Mouse (Mus musculus) embryonic facial prominence, embryonic 10.5 days (tissue): ENCODE measurements at regions not wholly inside any gene's neighbourhood (a gene's known extent, or its start where the extent isn't known, plus 50 kb on each side); places are given as distances from the start of the nearest gene placed in this dataset.
"Not testable (repeated sequence)": the region's sequence is repeated elsewhere in the genome, so short reads cannot be mapped to it uniquely, and the experiment has no call there.

Source experiments
- DNase-seq: peaks from one replicate; pipeline ENCODE4 v3.0.0-alpha.2; 2017; ENCODE audit warnings: low spot score
- H3K27ac ChIP-seq: fragments of 300-500 bp; sonication (generic); replicated peaks from 2 replicates; pipeline ENCODE4 v1.5.1; 2016; ENCODE audit warnings: mild to moderate bottlenecking
- H3K27me3 ChIP-seq: fragments of 300-500 bp; sonication (generic); replicated peaks from 2 replicates; pipeline ENCODE4 v1.6.1; 2016; ENCODE audit warnings: low read depth, mild to moderate bottlenecking; ENCODE audit not compliant: poor library complexity, severe bottlenecking
- H3K36me3 ChIP-seq: fragments of 300-500 bp; sonication (generic); replicated peaks from 2 replicates; pipeline ENCODE4 v1.6.1; 2016; ENCODE audit warnings: mild to moderate bottlenecking, moderate library complexity
- H3K4me1 ChIP-seq: fragments of 300-500 bp; sonication (generic); 2 replicates; pipeline ENCODE4 v1.6.1; 2016
- H3K4me3 ChIP-seq: fragments of 300-500 bp; sonication (generic); 2 replicates; pipeline ENCODE4 v1.5.1; 2016; ENCODE audit warnings: mild to moderate bottlenecking, moderate library complexity
- H3K9me3 ChIP-seq: fragments of 300-500 bp; sonication (generic); 2 replicates; pipeline ENCODE4 v1.6.1; 2016; ENCODE audit warnings: mild to moderate bottlenecking
- WGBS: fragments of 180-500 bp; shearing (Covaris S2); methylation state at CpG from one replicate; pipeline ENCODE4 v1.1.7; 2016; 5-methylcytosine and 5-hydroxymethylcytosine counted together

DNA sequence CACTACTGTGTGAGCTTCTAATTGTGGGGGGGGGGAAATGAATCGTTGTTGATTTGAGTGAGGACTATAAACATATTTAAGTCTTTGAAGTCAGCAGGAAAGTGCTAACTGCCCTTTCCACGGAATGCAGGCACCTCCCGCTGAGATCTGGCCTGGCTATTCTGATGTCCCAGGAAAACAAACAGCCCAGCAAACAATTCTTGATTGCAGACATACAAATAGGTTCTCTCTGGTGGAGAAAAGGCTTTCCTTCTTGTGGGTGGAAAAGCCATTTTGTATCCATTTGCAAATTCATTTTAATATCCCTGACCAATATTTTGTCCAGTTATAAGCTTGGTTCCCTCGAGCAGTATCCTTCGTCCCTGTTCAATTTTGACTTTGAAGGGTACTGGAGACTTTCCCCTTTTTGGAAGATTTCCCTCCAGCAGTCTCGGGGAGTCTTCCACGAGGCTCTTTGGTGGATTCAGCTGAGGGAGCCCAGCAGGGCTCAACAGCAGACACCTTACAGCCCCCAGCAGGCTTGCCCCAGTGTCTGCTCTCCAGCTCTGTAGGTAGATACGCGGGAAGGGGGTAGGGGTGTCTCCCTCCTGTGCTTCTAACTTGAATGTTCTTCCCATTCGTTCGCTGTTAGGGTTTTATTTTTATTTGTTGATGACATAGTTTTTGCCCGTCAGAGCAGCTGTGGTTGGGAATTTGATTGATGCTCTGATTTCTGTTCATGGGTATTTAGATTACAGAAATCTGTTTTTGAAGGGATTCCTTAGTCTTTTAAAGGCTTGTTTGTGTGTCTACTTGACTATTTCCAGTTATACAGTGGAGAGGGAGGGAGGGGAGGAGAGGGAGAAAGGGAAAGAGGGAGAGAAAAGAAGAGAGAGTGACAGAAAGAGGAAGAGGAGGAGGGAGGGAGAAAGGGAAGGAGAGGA is 64.9 kb upstream of the Cpm start:
- peaks cover 3% of the 10 kb centered on the region; the same call in 1 of the 2 replicates for H3K9me3 ChIP-seq
- H3K36me3 ChIP-seq: no peaks in the 10 kb centered on the region
- 38% methylated on average over 12 of the region's 12 CpGs for WGBS
- no peak overlapping the region for H3K27ac ChIP-seq
- H3K27me3 ChIP-seq: 0 out of 2 replicates have a peak, but pooled peaks cover 6% of the 10 kb centered on the region
- H3K4me3 ChIP-seq: no peak overlapping the region
- H3K4me1 ChIP-seq: peaks cover 25% of the 10 kb centered on the region
- DNase-seq: no peak

DNA sequence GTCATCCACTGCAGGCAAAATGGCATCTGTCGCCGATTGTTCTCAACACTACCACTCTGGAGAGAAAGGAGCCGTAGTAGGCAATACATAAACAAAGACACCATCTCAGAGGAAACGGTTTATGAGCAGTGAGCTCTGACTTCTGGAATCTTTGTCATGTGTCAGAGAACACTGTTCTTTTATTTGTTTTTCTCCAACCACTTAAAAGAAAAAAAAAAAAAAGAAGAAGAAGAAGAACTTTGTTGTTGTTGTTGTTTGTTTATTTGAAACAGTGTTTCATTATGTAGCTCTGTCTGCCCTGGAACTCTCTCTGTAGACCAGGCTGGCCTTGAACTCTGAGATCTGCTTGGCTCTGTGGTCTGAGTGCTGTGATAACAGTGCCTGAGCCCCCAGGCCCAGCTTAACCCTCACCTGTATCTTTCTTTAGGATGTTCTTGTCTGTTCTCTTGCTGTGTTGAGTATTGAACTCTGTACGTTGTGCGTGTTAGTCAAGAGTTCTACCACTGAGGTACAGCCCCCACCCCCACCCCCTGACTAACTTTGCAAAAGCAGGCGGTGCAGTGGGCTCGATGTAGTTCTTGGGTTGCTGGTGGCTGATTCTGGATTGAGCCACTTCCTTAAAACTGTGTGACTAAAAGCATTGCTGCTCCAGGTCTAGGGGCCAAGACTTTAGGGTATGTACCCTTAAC is 65.7 kb upstream of the Cpm start:
- Histone ChIP-seq H3K4me3 (no peak overlapping the region), H3K4me1 (peaks cover 28% of the 10 kb centered on the region), H3K27me3 (0 out of 2 replicates have a peak, but pooled peaks cover 3% of the 10 kb centered on the region), H3K36me3 (no peaks in the 10 kb centered on the region), H3K27ac (no peak overlapping the region), H3K9me3 (peaks cover 3% of the 10 kb centered on the region; the same call in 1 of the 2 replicates)
- DNase-seq: no peak
- WGBS: 71% methylated on average over 8 of the region's 8 CpGs

DNA sequence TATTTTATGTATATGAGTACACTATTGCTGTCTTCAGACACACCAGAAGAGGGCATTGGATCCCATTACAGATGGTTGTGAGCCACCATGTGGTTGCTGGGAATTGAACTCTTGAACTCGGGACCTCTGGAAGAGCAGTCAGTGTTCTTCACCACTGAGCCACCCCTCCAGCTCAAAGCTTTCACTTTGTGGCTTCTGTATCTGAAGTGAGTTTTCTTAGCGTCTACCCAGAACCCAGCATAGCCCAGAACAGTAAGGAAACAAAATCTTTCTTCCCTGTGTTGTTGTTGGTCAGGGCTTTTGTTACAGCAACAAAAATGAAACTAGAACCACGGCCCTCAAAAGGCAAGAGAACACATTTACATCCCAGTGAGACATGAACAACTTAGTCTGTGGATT is 66.5 kb upstream of the Cpm start:
- not testable (repeated sequence) for H3K27me3 ChIP-seq, H3K27ac ChIP-seq, DNase-seq, H3K9me3 ChIP-seq, H3K4me3 ChIP-seq, H3K36me3 ChIP-seq
- 85% methylated on average over 3 of the region's 3 CpGs for whole genome bisulfite sequencing
- peaks cover 28% of the 10 kb centered on the region for H3K4me1 ChIP-seq

GRCm38 (mm10) chr10:117561909-117562849 is 67.1 kb upstream of the Cpm start:
- no peak for DNase-seq
- WGBS: 87% methylated on average over 13 of the region's 13 CpGs
- Histone ChIP-seq H3K4me1 (peaks cover 28% of the 10 kb centered on the region), H3K27ac (no peak overlapping the region), H3K36me3 (no peaks in the 10 kb centered on the region), H3K27me3 (no peaks in the 10 kb centered on the region), H3K9me3 (peaks cover 3% of the 10 kb centered on the region; the same call in 1 of the 2 replicates), H3K4me3 (no peak overlapping the region)

DNA sequence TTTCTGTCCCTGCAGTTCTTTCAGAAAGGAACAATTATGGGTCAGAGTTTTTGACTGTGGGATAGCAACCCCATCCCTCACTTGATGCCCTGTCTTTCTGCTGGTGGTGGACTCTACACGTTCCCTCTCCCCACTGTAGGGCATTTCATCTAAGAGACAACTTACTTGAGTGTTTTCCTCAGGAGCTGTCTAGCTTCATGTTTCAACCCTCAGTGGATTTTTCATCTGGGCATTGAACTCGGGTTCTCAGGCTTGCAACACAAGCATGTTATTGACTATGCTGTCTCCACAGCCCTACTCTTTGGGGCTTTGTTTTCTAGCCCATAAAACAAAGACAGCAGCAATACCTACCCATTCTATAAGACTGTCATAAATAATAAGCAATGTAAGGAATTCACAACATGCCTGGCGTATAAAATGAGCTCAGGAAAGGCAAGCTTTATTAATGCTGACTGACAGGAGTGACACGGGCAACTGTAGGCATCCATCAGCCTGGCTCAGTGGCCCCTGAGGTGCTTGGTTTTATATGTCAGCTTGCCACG is 68.0 kb upstream of the Cpm start:
- no peaks in the 10 kb centered on the region for H3K36me3 ChIP-seq
- no peaks in the 10 kb centered on the region for H3K27me3 ChIP-seq
- no peak for DNase-seq
- H3K9me3 ChIP-seq: peaks cover 2% of the 10 kb centered on the region; the same call in 1 of the 2 replicates
- H3K4me3 ChIP-seq: no peak overlapping the region
- 79% methylated on average over 5 of the region's 5 CpGs for WGBS
- peaks cover 31% of the 10 kb centered on the region for H3K4me1 ChIP-seq
- H3K27ac ChIP-seq: no peak overlapping the region

DNA sequence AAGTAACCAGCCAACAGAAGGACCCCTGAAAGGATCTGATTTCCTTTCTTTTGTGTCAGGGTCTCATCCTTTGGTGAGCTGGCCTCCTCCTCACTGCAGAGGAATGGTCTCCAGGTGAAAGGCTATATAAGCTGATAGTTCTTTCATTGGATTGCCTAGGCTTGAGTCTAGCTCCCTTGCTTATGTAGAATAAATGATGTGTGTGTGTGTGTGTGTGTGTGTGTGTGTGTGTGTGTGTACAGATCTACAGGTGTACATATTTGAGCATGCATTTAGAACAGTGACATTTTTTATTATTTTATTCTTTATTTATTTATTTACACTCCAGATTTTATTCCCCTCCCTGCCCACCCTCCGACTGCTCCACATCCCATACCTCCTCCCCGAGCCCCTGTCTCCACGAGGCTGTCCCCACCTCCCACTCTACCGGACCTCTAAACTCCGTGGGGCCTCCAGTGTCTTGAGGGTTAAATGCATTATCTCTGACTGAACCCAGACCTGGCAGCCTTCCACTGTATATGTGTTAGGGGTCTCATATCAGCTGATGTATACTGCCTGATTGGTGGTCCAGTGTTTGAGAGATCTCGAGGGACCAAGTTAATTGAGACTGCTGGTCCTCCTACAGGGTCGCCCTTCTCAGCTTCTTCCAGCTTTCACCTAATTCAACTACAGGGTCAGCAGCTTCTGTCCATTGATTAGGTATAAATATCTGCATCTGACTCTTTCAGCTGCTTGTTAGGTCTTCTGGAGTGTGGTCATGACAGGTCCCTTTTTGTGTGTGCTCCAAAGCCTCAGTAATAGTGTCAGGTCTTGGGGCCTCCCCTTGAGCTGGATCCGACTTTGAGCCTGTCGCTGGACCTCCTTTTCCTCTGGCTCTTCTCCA is 68.7 kb upstream of the Cpm start:
- Histone ChIP-seq H3K4me3 (no peak overlapping the region), H3K36me3 (no peaks in the 10 kb centered on the region), H3K27me3 (no peaks in the 10 kb centered on the region), H3K4me1 (peaks cover 35% of the 10 kb centered on the region), H3K27ac (no peak overlapping the region), H3K9me3 (no peaks in the 10 kb centered on the region)
- DNase-seq: no peak
- 85% methylated on average over 9 of the region's 9 CpGs for WGBS

DNA sequence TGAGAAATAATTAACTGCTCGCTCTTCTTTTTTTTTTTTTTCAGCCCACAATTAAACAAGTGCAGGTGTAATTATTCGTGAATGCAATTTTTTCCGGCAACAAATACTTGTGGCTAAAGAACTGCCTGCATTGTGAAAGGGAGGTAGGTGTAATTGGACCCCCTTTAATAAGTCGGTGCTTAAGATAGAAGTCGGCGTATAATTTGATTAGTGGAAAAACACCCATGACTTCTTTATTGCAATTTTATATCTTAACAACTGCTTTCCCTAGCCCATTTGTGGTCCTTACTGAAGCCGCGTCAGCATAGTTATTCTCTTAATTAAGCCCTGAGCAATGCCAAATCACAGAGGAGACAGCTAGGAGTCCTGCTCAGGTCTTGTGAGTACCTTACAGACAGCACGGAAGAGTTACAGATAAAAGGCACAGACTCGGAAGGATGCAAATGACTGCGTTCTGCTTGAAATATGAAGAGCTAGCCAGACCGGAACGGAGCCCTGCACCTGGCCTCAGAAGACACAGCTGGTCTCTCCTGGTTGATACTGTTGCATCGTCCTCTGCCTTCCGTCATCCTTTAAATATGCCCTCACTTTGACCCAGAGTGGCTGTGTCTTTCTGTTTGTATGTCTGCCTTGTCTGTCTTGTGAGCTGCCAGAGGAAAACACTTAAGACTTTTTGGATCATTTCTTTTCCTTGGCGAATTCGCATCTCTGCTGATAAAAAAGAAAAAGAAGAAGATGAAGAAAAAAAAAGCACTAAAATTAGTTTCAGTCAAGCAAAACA is 69.5 kb upstream of the Cpm start:
- Histone ChIP-seq H3K4me1 (peaks cover 35% of the 10 kb centered on the region), H3K27me3 (peaks cover 5% of the 10 kb centered on the region), H3K4me3 (no peak overlapping the region), H3K36me3 (no peaks in the 10 kb centered on the region), H3K27ac (no peak overlapping the region), H3K9me3 (no peaks in the 10 kb centered on the region)
- WGBS: 70% methylated on average over 17 of the region's 17 CpGs
- DNase-seq: peak; percentile 38

DNA sequence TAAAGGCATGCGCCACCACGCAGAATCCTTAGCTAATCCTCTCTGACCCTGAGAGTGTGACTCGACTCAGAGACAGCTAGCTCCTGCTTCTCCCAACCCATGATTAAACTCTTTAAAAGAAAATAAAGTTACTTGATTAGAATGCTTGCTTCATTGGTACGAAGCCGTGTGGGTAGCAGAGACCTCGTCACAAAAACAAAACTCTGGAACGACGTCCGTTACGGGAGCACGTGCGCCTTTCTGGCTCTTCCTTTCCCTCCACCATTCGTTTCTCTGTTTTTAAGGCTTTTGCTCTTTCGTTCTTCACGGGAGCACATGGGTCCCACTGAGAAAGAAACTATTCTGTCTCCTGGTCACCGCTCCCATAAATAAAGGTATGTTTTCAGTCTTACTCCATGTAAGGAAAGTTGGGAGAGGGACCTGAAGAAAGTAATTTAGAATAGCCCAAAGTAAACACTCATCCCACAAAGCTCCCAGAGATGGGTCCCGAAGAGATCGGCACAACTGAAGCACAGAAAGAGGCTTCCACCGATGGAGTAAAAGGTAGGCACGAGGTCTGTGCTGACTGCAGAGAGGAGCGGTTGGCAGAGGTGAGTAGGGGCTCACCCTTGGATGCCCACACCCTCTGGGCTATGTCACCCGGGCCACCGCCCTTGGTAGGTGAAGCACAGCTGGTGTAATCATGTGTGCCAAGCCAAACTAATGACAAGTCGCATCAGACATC is 70.2 kb upstream of the Cpm start:
- Histone ChIP-seq H3K36me3 (no peaks in the 10 kb centered on the region), H3K9me3 (no peaks in the 10 kb centered on the region), H3K27me3 (peaks cover 5% of the 10 kb centered on the region), H3K4me1 (peaks cover 38% of the 10 kb centered on the region), H3K27ac (no peak overlapping the region), H3K4me3 (no peak overlapping the region)
- DNase-seq: no peak
- 89% methylated on average over 24 of the region's 24 CpGs for WGBS

GRCm38 (mm10) chr10:117558292-117558800 is 71.0 kb upstream of the Cpm start:
- Histone ChIP-seq H3K36me3 (no peaks in the 10 kb centered on the region), H3K4me1 (peaks cover 38% of the 10 kb centered on the region), H3K4me3 (no peak overlapping the region), H3K9me3 (no peaks in the 10 kb centered on the region), H3K27ac (no peak overlapping the region), H3K27me3 (peaks cover 5% of the 10 kb centered on the region)
- WGBS: 84% methylated on average over 5 of the region's 5 CpGs
- no peak for DNase-seq

DNA sequence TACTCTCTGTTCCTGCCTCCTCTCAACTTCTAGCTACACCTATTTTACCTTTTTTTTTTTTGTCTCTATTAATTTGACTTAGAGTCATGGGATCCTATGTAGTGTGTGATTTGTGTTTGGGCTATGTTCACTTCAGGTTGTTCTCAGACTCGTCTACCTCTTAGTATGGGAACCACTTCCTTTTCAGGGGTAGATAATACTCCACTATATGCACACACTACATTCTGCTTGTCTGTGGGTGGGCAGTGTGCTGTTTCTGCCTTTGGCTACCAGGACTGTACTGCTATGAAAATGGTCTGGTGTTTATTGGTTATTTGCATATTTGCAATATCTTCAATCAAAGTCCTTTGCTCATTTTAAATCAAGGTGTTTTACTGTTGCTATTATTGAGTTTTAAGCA is 71.6 kb upstream of the Cpm start:
- 93% methylated on average over 1 of the region's 1 CpGs for WGBS
- H3K9me3 ChIP-seq: no peaks in the 10 kb centered on the region
- H3K27ac ChIP-seq: no peak overlapping the region
- peaks cover 5% of the 10 kb centered on the region for H3K27me3 ChIP-seq
- peaks cover 38% of the 10 kb centered on the region for H3K4me1 ChIP-seq
- no peak overlapping the region for H3K4me3 ChIP-seq
- no peak for DNase-seq
- H3K36me3 ChIP-seq: no peaks in the 10 kb centered on the region
